Mouse (Mus musculus): ENCODE data around the gene Zkscan7. TPM values are rescaled to one million over a fixed set of nuclear protein-coding genes. Genes with fewer than 3 reads are reported as not detected.

The Zkscan7 gene
- 4.0 TPM for total RNA-seq (2023)

GRCm38 (mm10) chr9:122885385-122885784 lies at the start of gene Zkscan7:
Gene Zkscan7 (plus strand): TSS chr9:122885685.

GRCm38 (mm10) chr9:122843760-122844159 lies 41.7 kb upstream of the Zkscan7 start, which contains the start of gene Gm35549:
Gene Gm35549 (minus strand): TSS chr9:122844035.

GRCm38 (mm10) chr9:122865697-122866166 lies 19.8 kb upstream of the Zkscan7 start, which contains the start of gene Zfp445:
Gene Zfp445 (minus strand): TSS chr9:122866006.

GRCm38 (mm10) chr9:122922936-122923381 lies 37.5 kb downstream of the Zkscan7 start, which contains the start of gene Zfp105:
Gene Zfp105 (plus strand): TSS chr9:122923072.

Other genes with a start within 250 kb of the Zkscan7 start
- gene Topaz1, start 138.3 kb upstream of the Zkscan7 start, total RNA-seq (2023), result not detected
- 13.7 TPM for gene Tcaim, start 80.1 kb upstream of the Zkscan7 start, total RNA-seq (2023)
- not detected for gene Gm35549, start 41.6 kb upstream of the Zkscan7 start, total RNA-seq (2023)
- 114 TPM for gene Zfp445, start 19.7 kb upstream of the Zkscan7 start, total RNA-seq (2023)
- not detected for gene Zfp105, start 37.4 kb downstream of the Zkscan7 start, total RNA-seq (2023)
- 30.9 TPM for gene 1110059G10Rik, start 65.3 kb downstream of the Zkscan7 start, total RNA-seq (2023)
- 2.2 TPM for gene Kif15, start 65.4 kb downstream of the Zkscan7 start, total RNA-seq (2023)
- 30.4 TPM for gene Tmem42, start 135.6 kb downstream of the Zkscan7 start, total RNA-seq (2023)
- gene Tgm4, start 149.0 kb downstream of the Zkscan7 start, total RNA-seq (2023), result 2.0 TPM
- gene Zdhhc3, start 227.5 kb downstream of the Zkscan7 start, total RNA-seq (2023), result 51.1 TPM
- 50.7 TPM for gene Exosc7, start 227.5 kb downstream of the Zkscan7 start, total RNA-seq (2023)